Mouse (Mus musculus) intestine, embryonic 14.5 days (tissue): ENCODE measurements around the gene Pygb. TPM values are rescaled to one million over a fixed set of nuclear protein-coding genes. Genes with fewer than 3 reads are reported as not detected.
A peak's percentile ranks its signal among the peaks of the same experiment; 100 is the strongest.

Experiments
- ATAC-seq: fragments of 200-750 bp; cut with Nextera tagmentation; replicated peaks from 2 replicates; pipeline ENCODE4 v1.8.0; 2017; ENCODE audit warnings: low read depth, moderate number of reproducible peaks, moderate TSS enrichment, moderate library complexity; ENCODE audit not compliant: low FRiP score, low TSS enrichment
- DNase-seq: peaks from one replicate; pipeline ENCODE4 v3.0.0-alpha.2; 2018; ENCODE audit warnings: low spot score
- H3K27ac ChIP-seq: fragments of 300-500 bp; sonication (generic); 2 replicates; pipeline ENCODE4 v1.5.1; 2014; ENCODE audit warnings: low read depth, mild to moderate bottlenecking, control low read depth
- H3K27me3 ChIP-seq: fragments of 300-500 bp; sonication (generic); replicated peaks from 2 replicates; pipeline ENCODE4 v1.6.1; 2014; ENCODE audit warnings: low read length, control low read depth; ENCODE audit not compliant: control insufficient read depth, insufficient read depth
- H3K36me3 ChIP-seq: fragments of 300-500 bp; sonication (generic); 2 replicates; pipeline ENCODE4 v1.6.1; 2014; ENCODE audit warnings: low read length, control low read depth; ENCODE audit not compliant: control insufficient read depth, insufficient read depth
- H3K4me1 ChIP-seq: fragments of 300-500 bp; sonication (generic); replicated peaks from 2 replicates; pipeline ENCODE4 v1.6.1; 2014; ENCODE audit warnings: low read length, control low read depth, mixed read lengths; ENCODE audit not compliant: control insufficient read depth, insufficient read depth
- H3K4me2 ChIP-seq: fragments of 300-500 bp; sonication (generic); 2 replicates; pipeline ENCODE4 v1.6.1; 2014; ENCODE audit warnings: low read length
- H3K4me3 ChIP-seq: fragments of 300-500 bp; sonication (generic); 2 replicates; pipeline ENCODE4 v1.5.1; 2014; ENCODE audit warnings: low read depth, low read length, control low read depth, mixed read lengths
- H3K9ac ChIP-seq: fragments of 300-500 bp; sonication (generic); 2 replicates; pipeline ENCODE4 v1.6.1; 2014; ENCODE audit warnings: mild to moderate bottlenecking, low read length
- H3K9me3 ChIP-seq: fragments of 300-500 bp; sonication (generic); 2 replicates; pipeline ENCODE4 v1.6.1; 2016; ENCODE audit warnings: low read length, control low read depth; ENCODE audit not compliant: control insufficient read depth
- WGBS: fragments of 180-500 bp; shearing (Covaris S2); extraction: QIAGEN DNeasy Blood & Tissue Kit; methylation state at CpG from one replicate; pipeline ENCODE4 v1.1.7; 2014; 5-methylcytosine and 5-hydroxymethylcytosine counted together
- polyA plus RNA-seq: library from polyadenylated mRNA; unstranded; fragments of >200 nt; fragmentation: Nextera tagmentation; extraction: Ambion mirVana; gene quantifications from 2 replicates; pipeline ENCODE4 v1.2.1, GENCODE M21; 2014

Pygb gene
- polyA plus RNA-seq, 1 experiment from 2014 or later, result 69.5 TPM

- DNase-seq (no peak), ATAC-seq (no peak)
- Histone ChIP-seq H3K27ac (no peak overlapping the region), H3K9me3 (no peaks in the 10 kb centered on the region), H3K9ac (no peak overlapping the region), H3K4me2 (no peak overlapping the region), H3K36me3 (peaks cover 99% of the 10 kb centered on the region), H3K27me3 (no peaks in the 10 kb centered on the region), H3K4me1 (no peaks in the 10 kb centered on the region), H3K4me3 (no peak overlapping the region)
- 78% methylated on average over 3 of the region's 3 CpGs for WGBS
Observed at GRCm38 (mm10) chr2:150828164-150828563, 41.6 kb downstream of the Pygb start.

- 77% methylated on average over 4 of the region's 4 CpGs for WGBS
- Histone ChIP-seq H3K9me3 (no peaks in the 10 kb centered on the region), H3K4me3 (no peak overlapping the region), H3K27me3 (no peaks in the 10 kb centered on the region), H3K9ac (no peak overlapping the region), H3K27ac (no peak overlapping the region), H3K36me3 (peaks cover 94% of the 10 kb centered on the region), H3K4me2 (no peak overlapping the region), H3K4me1 (no peaks in the 10 kb centered on the region)
- ATAC-seq (no peak), DNase-seq (no peak)
Observed at GRCm38 (mm10) chr2:150828654-150829053, 42.1 kb downstream of the Pygb start.

- Histone ChIP-seq H3K4me2 (no peak overlapping the region), H3K36me3 (peaks cover 89% of the 10 kb centered on the region), H3K9me3 (no peaks in the 10 kb centered on the region), H3K4me1 (no peaks in the 10 kb centered on the region), H3K9ac (no peak overlapping the region), H3K27me3 (no peaks in the 10 kb centered on the region), H3K27ac (no peak overlapping the region), H3K4me3 (no peak overlapping the region)
- no peak for DNase-seq
- WGBS, result 98% methylated on average over 2 of the region's 2 CpGs
- no peak for ATAC-seq
Observed at GRCm38 (mm10) chr2:150830011-150830410, 43.5 kb downstream of the Pygb start.

- Histone ChIP-seq H3K4me3 (no peak overlapping the region), H3K27me3 (no peaks in the 10 kb centered on the region), H3K4me2 (no peak overlapping the region), H3K9me3 (no peaks in the 10 kb centered on the region), H3K9ac (no peak overlapping the region), H3K27ac (no peak overlapping the region), H3K36me3 (peaks cover 83% of the 10 kb centered on the region), H3K4me1 (no peaks in the 10 kb centered on the region)
- DNase-seq, result no peak
- ATAC-seq, result no peak
- 88% methylated on average over 3 of the region's 3 CpGs for WGBS
Observed at GRCm38 (mm10) chr2:150830911-150831441, 44.4 kb downstream of the Pygb start.

- DNase-seq (no peak), ATAC-seq (no peak)
- Histone ChIP-seq H3K9ac (no peak overlapping the region), H3K9me3 (no peaks in the 10 kb centered on the region), H3K4me1 (no peaks in the 10 kb centered on the region), H3K4me2 (no peak overlapping the region), H3K27ac (no peak overlapping the region), H3K4me3 (no peak overlapping the region), H3K27me3 (no peaks in the 10 kb centered on the region), H3K36me3 (peaks cover 78% of the 10 kb centered on the region)
- 90% methylated on average over 7 of the region's 7 CpGs for WGBS
Observed at GRCm38 (mm10) chr2:150832029-150832428, 45.5 kb downstream of the Pygb start.

GRCm38 (mm10) chr2:150834616-150835015, 48.1 kb downstream of the Pygb start:
- Histone ChIP-seq H3K27me3 (no peaks in the 10 kb centered on the region), H3K4me2 (no peak overlapping the region), H3K36me3 (peaks cover 69% of the 10 kb centered on the region), H3K4me3 (no peak overlapping the region), H3K27ac (no peak overlapping the region), H3K9me3 (no peaks in the 10 kb centered on the region), H3K9ac (no peak overlapping the region), H3K4me1 (no peaks in the 10 kb centered on the region)
- 94% methylated on average over 7 of the region's 7 CpGs for WGBS
- DNase-seq (no peak), ATAC-seq (no peak)

- no peak for DNase-seq
- no peak overlapping the region for H3K9ac ChIP-seq
- H3K36me3 ChIP-seq, result peaks cover 63% of the 10 kb centered on the region
- H3K27me3 ChIP-seq, result no peaks in the 10 kb centered on the region
- H3K27ac ChIP-seq, result no peak overlapping the region
- H3K9me3 ChIP-seq, result no peaks in the 10 kb centered on the region
- no peak overlapping the region for H3K4me2 ChIP-seq
- H3K4me1 ChIP-seq, result no peaks in the 10 kb centered on the region
- H3K4me3 ChIP-seq, result no peak overlapping the region
- ATAC-seq, result no peak
- WGBS, result 93% methylated on average over 4 of the region's 4 CpGs
Observed at GRCm38 (mm10) chr2:150835975-150836374, 49.4 kb downstream of the Pygb start.

- no peaks in the 10 kb centered on the region for H3K27me3 ChIP-seq
- DNase-seq (no peak), ATAC-seq (no peak)
- H3K4me1 ChIP-seq, result no peaks in the 10 kb centered on the region
- peaks cover 54% of the 10 kb centered on the region for H3K36me3 ChIP-seq
- H3K4me3 ChIP-seq, result no peak overlapping the region
- no peak overlapping the region for H3K4me2 ChIP-seq
- 78% methylated on average over 15 of the region's 15 CpGs for WGBS
- no peaks in the 10 kb centered on the region for H3K9me3 ChIP-seq
- H3K9ac ChIP-seq, result no peak overlapping the region
- H3K27ac ChIP-seq, result no peak overlapping the region
Observed at GRCm38 (mm10) chr2:150836906-150837305, 50.4 kb downstream of the Pygb start.

- Histone ChIP-seq H3K36me3 (peaks cover 45% of the 10 kb centered on the region), H3K27me3 (no peaks in the 10 kb centered on the region), H3K9ac (no peak overlapping the region), H3K27ac (no peak overlapping the region), H3K4me2 (no peak overlapping the region), H3K4me3 (no peak overlapping the region), H3K9me3 (no peaks in the 10 kb centered on the region), H3K4me1 (no peaks in the 10 kb centered on the region)
- DNase-seq, result no peak
- ATAC-seq, result peak; percentile 11; the same call in 1 of the 2 replicates
- 95% methylated on average over 3 of the region's 3 CpGs for WGBS
Observed at GRCm38 (mm10) chr2:150837781-150838180, 51.2 kb downstream of the Pygb start.
